Mouse (Mus musculus) cerebellum, adult 2 months (tissue): ENCODE results near the gene Clrn1. TPM values are rescaled to one million over a fixed set of nuclear protein-coding genes. Genes with fewer than 3 reads are reported as not detected.
A peak's percentile ranks its signal among the peaks of the same experiment; 100 is the strongest.

Source experiments
- DNase-seq, 2 experiments: peaks; one replicate each; pipeline ENCODE4 v3.0.0; 2021
- H3K27ac ChIP-seq: fragments of 200-500 bp; 2 replicates; pipeline ENCODE4 v1.5.1; 2012; ENCODE audit warnings: low read length, control low read depth, inconsistent platforms; ENCODE audit not compliant: insufficient read depth
- H3K27me3 ChIP-seq: fragments of 200-500 bp; 2 replicates; pipeline ENCODE4 v1.6.1; 2012; ENCODE audit warnings: inconsistent platforms, mild to moderate bottlenecking, low read length, moderate library complexity; ENCODE audit not compliant: control insufficient read depth, insufficient read depth
- H3K4me1 ChIP-seq: fragments of 200-500 bp; 2 replicates; pipeline ENCODE4 v1.6.1; 2011; ENCODE audit warnings: low read length; ENCODE audit not compliant: control insufficient read depth, insufficient read depth
- H3K4me3 ChIP-seq: fragments of 200-500 bp; replicated peaks from 2 replicates; pipeline ENCODE3; 2011; ENCODE audit warnings: mild to moderate bottlenecking, low read depth, low read length, control low read depth; ENCODE audit not compliant: insufficient read depth
- CTCF ChIP-seq: fragments of 200-500 bp; IDR thresholded peaks from 2 replicates; pipeline ENCODE4 v1.5.1; 2011; ENCODE audit warnings: low read depth, mild to moderate bottlenecking, control low read depth, low read length, moderate library complexity, borderline replicate concordance; ENCODE audit not compliant: insufficient read depth
- POLR2A ChIP-seq: fragments of 200-500 bp; IDR thresholded peaks from 2 replicates; pipeline ENCODE4 v1.6.1; 2011; ENCODE audit warnings: low read length, control low read depth, borderline replicate concordance; ENCODE audit not compliant: insufficient read depth
- WGBS: fragments of 180-500 bp; shearing (Covaris S2); methylation state at CpG from one replicate; pipeline ENCODE4 v1.1.7; 2018; 5-methylcytosine and 5-hydroxymethylcytosine counted together
- polyA plus RNA-seq: library from polyadenylated mRNA; depleted of rRNA; stranded (reverse); fragments of >200 nt; gene quantifications from 2 replicates; pipeline ENCODE4 v1.2.3, GENCODE M21; 2012

Clrn1 gene
- polyA plus RNA-seq, 1 experiment: 0.61 TPM

DNA sequence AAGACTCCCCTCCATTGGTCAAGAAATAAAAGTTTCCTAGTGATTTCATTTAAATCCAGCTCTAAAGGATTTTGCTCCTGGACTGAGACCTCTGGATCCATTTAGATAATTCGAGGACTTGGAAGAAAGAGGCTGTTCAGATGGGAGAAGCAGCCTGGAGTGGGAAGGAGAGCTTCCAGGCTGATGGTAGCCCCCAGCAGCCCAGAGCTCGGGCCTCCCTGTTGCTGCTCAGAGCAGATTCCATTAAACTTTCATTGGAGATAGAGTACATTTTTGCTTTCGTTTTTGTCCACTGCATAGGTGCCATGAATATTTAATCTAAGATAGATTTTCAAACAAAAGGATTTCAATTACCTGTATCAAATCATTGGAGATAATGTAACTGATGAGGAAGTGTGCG, 62.9 kb downstream of the Clrn1 start, which contains the start of gene Mindy4b-ps:
Gene Mindy4b-ps, minus strand, starts transcription at position 101 of the 400 bp plus-strand sequence.
- DNase-seq: no peak
- 75% methylated on average over 4 of the region's 4 CpGs for WGBS
- Histone ChIP-seq H3K4me1 (no peaks in the 10 kb centered on the region), H3K27ac (no peak within 1 kb of the TSS), H3K4me3 (no peak within 1 kb of the TSS), H3K27me3 (no peaks in the 10 kb centered on the region)
- no peak for TF ChIP-seq POLR2A
- TF ChIP-seq CTCF: no peak

GRCm38 (mm10) chr3:58817337-58817736, 67.8 kb downstream of the Clrn1 start:
- no peak overlapping the region for H3K27ac ChIP-seq
- no peak overlapping the region for H3K4me3 ChIP-seq
- WGBS: 38% methylated on average over 6 of the region's 6 CpGs
- TF ChIP-seq POLR2A: no peak
- no peak for TF ChIP-seq CTCF
- no peaks in the 10 kb centered on the region for H3K4me1 ChIP-seq
- no peaks in the 10 kb centered on the region for H3K27me3 ChIP-seq
- no peak for DNase-seq

DNA sequence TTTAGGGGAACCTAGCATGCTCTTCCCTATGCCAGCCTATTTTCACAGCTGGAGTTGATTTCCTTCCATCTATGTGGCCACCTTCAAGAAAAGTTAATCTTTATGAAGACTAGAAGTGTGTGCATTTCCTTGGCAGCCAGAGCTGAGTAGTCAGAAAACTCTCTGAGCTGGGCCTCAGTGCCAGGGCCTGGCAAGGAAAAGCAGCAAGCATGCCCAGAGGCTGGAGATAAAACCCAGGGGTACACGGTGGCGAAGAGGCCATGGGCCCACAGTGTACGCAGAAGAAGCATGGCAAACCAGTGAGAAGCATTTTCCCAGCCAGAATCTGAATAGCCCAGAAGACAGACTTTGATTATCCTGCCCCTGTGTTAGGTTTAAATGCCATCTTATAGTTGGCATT, 70.9 kb downstream of the Clrn1 start:
- TF ChIP-seq CTCF (no peak), POLR2A (no peak)

DNA sequence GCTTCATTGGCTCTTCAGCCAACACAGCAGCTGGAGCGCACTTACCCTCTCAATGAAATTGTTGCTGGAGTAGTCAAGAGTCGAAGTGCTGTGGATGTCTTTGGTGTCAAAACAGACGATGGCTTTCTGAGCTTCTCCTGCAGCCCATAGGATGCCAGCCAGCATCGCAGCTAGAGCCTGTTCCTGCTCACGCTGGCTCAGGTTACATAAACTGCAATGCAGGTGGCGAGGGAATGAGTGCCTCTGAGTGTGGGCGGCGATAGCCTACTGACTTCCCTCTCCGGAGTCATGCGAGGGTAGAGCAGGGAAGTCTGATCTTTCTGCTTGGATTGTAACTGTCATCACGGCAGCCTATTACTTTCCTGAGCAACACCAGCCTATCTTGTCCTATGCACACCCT, 74.8 kb downstream of the Clrn1 start:
- peaks cover 8% of the 10 kb centered on the region; the same call in 1 of the 2 replicates for H3K4me1 ChIP-seq
- no peaks in the 10 kb centered on the region for H3K27me3 ChIP-seq
- TF ChIP-seq CTCF (no peak), POLR2A (peak; percentile 21; the same call in 1 of the 2 replicates)
- H3K27ac ChIP-seq: peak overlapping the region; percentile 26; the same call in 1 of the 2 replicates
- WGBS: 17% methylated on average over 11 of the region's 11 CpGs
- DNase-seq: peak; percentile 79 to 88
- no peak overlapping the region for H3K4me3 ChIP-seq

More for the DNA sequence above, 70.9 kb downstream of the Clrn1 start:
- Histone ChIP-seq H3K4me3 (no peak overlapping the region), H3K4me1 (peaks cover 8% of the 10 kb centered on the region; the same call in 1 of the 2 replicates), H3K27me3 (no peaks in the 10 kb centered on the region), H3K27ac (no peak overlapping the region)
- no peak for DNase-seq
- WGBS: 33% methylated on average over 3 of the region's 3 CpGs

DNA sequence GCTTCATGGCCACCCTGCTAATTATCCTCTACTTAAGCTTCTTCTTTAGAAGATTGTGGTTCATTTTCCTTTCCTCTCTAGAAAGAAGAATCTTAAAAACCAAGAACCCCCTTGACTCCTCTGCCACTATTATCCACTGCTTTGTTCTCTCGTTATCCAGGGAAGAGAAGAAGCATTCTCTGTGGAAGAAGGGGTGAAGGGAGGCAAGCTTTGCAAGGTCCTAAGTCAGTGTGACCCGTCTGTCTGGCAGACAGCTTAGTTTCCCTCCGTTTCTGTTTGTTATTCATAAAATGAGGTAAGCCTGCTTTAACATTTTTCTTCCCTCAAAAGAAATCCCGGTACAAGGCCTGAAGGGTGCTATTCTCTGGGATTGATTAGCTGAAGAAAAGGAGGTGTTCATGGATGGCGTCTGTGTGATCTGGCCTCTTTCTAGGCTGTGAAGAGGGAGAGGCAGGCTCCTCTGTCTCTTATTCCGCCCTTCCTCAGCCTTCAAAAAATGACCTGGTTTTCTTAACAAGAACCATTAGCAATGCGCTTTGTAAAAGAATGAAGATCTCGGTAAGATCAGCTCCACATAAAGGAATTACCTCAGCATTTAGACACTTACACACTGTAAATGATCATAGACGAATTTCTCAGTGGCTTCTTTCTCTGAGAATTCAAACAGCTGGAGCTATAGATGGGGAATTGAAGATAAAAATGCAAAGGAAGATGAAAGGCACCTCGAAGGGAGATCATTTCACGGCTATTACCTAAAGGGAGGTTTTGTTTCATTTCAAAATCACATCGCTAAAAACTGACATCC, 75.8 kb downstream of the Clrn1 start:
- H3K4me3 ChIP-seq: no peak overlapping the region
- no peak overlapping the region for H3K27ac ChIP-seq
- peaks cover 8% of the 10 kb centered on the region; the same call in 1 of the 2 replicates for H3K4me1 ChIP-seq
- no peaks in the 10 kb centered on the region for H3K27me3 ChIP-seq
- no peak for DNase-seq
- TF ChIP-seq CTCF (no peak), POLR2A (no peak)
- WGBS: 81% methylated on average over 12 of the region's 12 CpGs

GRCm38 (mm10) chr3:58808636-58809035, 76.5 kb downstream of the Clrn1 start:
- Histone ChIP-seq H3K27me3 (no peaks in the 10 kb centered on the region), H3K27ac (no peak overlapping the region), H3K4me1 (peaks cover 8% of the 10 kb centered on the region; the same call in 1 of the 2 replicates), H3K4me3 (no peak overlapping the region)
- DNase-seq: peak in 1 of 2 experiments; percentile 41
- TF ChIP-seq CTCF (no peak), POLR2A (no peak)
- WGBS: 49% methylated on average over 5 of the region's 5 CpGs

DNA sequence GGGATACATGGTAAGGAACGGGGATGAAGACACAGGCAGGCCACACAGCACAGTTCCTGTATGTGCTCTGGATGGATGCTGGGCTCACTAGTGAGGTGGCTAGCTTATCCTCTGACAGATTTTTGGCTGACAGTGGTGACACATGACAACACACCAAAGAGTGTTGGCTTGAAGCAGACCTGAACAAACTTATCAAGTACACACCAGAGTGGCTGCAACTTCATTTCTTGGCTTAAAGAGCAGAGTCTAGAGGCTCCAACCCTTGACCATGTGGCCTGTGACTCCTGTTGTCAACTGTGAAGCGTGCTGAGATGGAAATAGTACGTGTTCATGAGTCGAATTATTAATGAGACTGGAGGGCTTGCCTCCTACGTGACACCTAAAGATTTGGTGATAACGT, 80.4 kb downstream of the Clrn1 start:
- Histone ChIP-seq H3K27ac (no peak overlapping the region), H3K27me3 (no peaks in the 10 kb centered on the region), H3K4me1 (no peaks in the 10 kb centered on the region; the same call in 1 of the 2 replicates), H3K4me3 (no peak overlapping the region)
- TF ChIP-seq CTCF: no peak
- no peak for TF ChIP-seq POLR2A
- 73% methylated on average over 6 of the region's 6 CpGs for WGBS
- no peak for DNase-seq

- 45% methylated on average over 4 of the region's 4 CpGs for WGBS
- H3K4me1 ChIP-seq: no peaks in the 10 kb centered on the region; the same call in none of the 2 replicates
- H3K27ac ChIP-seq: no peak overlapping the region
- no peak for TF ChIP-seq CTCF
- TF ChIP-seq POLR2A: no peak
- H3K4me3 ChIP-seq: no peak overlapping the region
- DNase-seq: no peak
- H3K27me3 ChIP-seq: no peaks in the 10 kb centered on the region
Measured at GRCm38 (mm10) chr3:58798676-58799075, 86.5 kb downstream of the Clrn1 start.
